Mouse (Mus musculus) lung, postnatal 0 days (tissue): ENCODE measurements around the gene Gcsh.

ENCODE experiments used
- CTCF ChIP-seq: IDR thresholded peaks from 2 replicates; pipeline ENCODE4 v1.5.1; 2016; ENCODE audit warnings: antibody characterized with exemption, mild to moderate bottlenecking
- EP300 ChIP-seq: IDR thresholded peaks from 2 replicates; pipeline ENCODE4 v1.6.1; 2016; ENCODE audit warnings: antibody characterized with exemption, mild to moderate bottlenecking, control low read depth

DNA sequence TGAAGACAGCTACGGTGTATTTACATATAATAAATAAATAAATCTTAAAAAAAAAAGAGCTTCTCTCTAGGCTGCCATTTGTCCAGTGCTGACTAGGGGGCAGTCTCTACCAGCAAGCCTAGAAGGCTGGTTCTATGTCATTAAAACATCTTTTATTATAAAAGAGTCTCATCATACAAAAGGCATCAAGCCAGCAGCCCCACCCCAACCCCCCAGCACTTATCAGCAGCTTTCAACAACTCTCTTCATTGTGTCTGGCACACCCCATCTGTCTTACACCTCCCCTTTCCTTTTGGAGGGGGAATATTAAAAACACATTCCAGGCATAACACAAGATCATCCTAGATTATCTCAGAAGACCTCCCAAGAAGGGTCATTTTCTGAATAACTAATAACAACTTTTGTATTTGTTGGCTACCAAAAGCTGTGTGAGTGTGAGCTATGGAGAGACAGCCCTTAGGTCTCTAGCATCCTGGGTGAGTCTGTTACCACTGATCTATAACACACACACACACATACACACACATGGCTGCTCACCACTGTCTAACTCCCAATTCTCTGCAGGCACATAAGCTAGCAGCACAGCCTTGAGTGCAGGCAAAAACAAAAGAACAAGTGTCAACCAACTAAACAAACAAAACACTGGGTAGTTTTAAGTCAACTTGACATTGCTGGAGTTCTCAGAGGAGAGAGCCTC, 29.1 kb upstream of the Gcsh start:
- peak; percentile 13; the same call in 1 of the 2 replicates for TF ChIP-seq CTCF
- TF ChIP-seq EP300: no peak
